Mouse (Mus musculus): Measurements from ENCODE around the gene Cadm1. TPM values are rescaled to one million over a fixed set of nuclear protein-coding genes. Genes with fewer than 3 reads are reported as not detected.

Gene Cadm1
- total and polyA plus RNA-seq, 3 experiments: 0.14 to 0.31 TPM; not detected in 1

DNA sequence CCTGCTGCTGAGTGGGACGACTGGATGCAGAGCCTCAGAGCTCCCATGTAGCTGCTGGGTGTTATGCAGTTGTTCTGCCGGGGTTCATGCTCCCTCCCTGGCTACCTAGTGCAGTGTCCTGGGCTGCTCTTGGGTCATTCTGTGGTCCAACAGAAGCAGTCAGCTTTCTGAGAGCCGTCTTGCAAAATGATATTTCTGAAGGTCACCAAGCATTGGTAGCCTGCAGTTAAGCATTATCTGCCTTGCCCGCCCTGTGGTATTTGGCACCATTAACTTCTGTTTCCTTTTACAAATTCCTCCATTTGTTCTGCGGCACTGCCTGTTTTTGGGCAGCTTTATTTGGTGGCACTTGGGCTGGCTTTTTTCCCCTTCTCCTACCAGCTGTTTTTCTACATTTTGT lies 42.2 kb downstream of the Cadm1 start:
- H3K79me2 ChIP-seq (ENCODE audit: control insufficient read depth, insufficient read depth, low read length, poor library complexity): no peaks in the 10 kb centered on the region
- H3K4me3 ChIP-seq (ENCODE audit: control insufficient read depth in 1 of 2, insufficient read depth in 1 of 2, low read depth in 2 of 2, low read length in 2 of 2): peak overlapping the region; percentile 65; a peak in 3 of 4 replicates
- DNase-seq (ENCODE audit: low read depth, low spot score): peak; percentile 40
- H3K27ac ChIP-seq (ENCODE audit: control insufficient read depth, low read depth, low read length): peak overlapping the region; percentile 5; the same call in 1 of the 2 replicates
- no peaks in the 10 kb centered on the region for H3K9me3 ChIP-seq (replicated peaks; ENCODE audit: insufficient read depth, low read length)
- TF ChIP-seq EP300 (IDR thresholded peaks at IDR 0.05; ENCODE audit: low read depth in 1 of 2, low read length in 2 of 2): peak; percentile 38 to 56; a peak in 3 of 4 replicates
- no peak for TF ChIP-seq POLR2AphosphoS2 (IDR thresholded peaks at IDR 0.05; ENCODE audit: low read length)
- peak; percentile 16; the same call in 1 of the 2 replicates for TF ChIP-seq TCF12 (IDR thresholded peaks at IDR 0.05; ENCODE audit: low read depth, low read length)
- no peaks in the 10 kb centered on the region for H3K27me3 ChIP-seq (ENCODE audit: control insufficient read depth in 1 of 2, insufficient read depth in 2 of 2, low read length in 2 of 2)
- peak overlapping the region; percentile 1; the same call in 1 of the 2 replicates for H3K9ac ChIP-seq (ENCODE audit: control insufficient read depth, low read depth, low read length, poor library complexity, severe bottlenecking)
- no peaks in the 10 kb centered on the region for H3K36me3 ChIP-seq (ENCODE audit: control insufficient read depth in 1 of 2, insufficient read depth in 2 of 2, low read length in 2 of 2)
- H3K4me1 ChIP-seq (ENCODE audit: control insufficient read depth in 1 of 2, insufficient read depth in 2 of 2, low read length in 2 of 2): peaks cover 0 to 14% of the 10 kb centered on the region in 2 experiments; a peak in 1 of 4 replicates

DNA sequence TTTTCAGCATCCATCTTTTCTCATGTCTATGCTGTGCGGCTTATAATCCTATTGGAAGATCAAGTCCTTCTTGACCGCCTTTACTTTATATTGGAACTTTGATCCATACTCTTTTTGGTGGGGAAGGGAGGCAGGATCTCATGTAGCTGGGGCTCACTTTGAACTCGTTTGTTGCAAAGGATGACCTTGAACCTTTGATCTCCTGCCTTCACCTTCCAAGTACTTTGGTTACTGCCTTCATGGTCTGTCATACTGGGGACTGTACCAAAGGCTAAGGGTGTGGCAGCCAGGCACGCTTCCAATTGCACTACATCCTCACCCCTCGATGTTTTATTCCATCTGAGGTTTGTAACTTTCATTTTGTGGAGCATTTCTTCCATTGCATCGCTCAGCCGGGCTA lies 43.5 kb downstream of the Cadm1 start:
- H3K4me3 ChIP-seq (ENCODE audit: control insufficient read depth in 1 of 2, insufficient read depth in 1 of 2, low read depth in 2 of 2, low read length in 2 of 2): no peak overlapping the region
- TF ChIP-seq KAT2A (conservative IDR thresholded peaks at IDR 0.05; ENCODE audit: low read depth, low read length) (no peak), USF1 (IDR thresholded peaks at IDR 0.05; ENCODE audit: low read depth, low read length) (no peak), TCF12 (IDR thresholded peaks at IDR 0.05; ENCODE audit: low read depth, low read length) (no peak), RCOR1 (IDR thresholded peaks at IDR 0.05; ENCODE audit: low read depth, low read length) (no peak), NELFE (IDR thresholded peaks at IDR 0.05; ENCODE audit: low read depth, low read length) (no peak), MAFK (IDR thresholded peaks at IDR 0.05; ENCODE audit: borderline replicate concordance, low read depth, low read length) (no peak), MEF2A (IDR thresholded peaks at IDR 0.05; ENCODE audit: extremely low read depth, insufficient replicate concordance, low read depth, low read length, poor library complexity, severe bottlenecking) (no peak), ZMIZ1 (IDR thresholded peaks at IDR 0.05; ENCODE audit: low read depth, low read length) (no peak), CHD2 (IDR thresholded peaks at IDR 0.05; ENCODE audit: low read length) (no peak), TAL1 (IDR thresholded peaks at IDR 0.05; ENCODE audit: low read length) (no peak), EP300 (IDR thresholded peaks at IDR 0.05; ENCODE audit: low read depth in 1 of 2, low read length in 2 of 2) (no peak)

DNA sequence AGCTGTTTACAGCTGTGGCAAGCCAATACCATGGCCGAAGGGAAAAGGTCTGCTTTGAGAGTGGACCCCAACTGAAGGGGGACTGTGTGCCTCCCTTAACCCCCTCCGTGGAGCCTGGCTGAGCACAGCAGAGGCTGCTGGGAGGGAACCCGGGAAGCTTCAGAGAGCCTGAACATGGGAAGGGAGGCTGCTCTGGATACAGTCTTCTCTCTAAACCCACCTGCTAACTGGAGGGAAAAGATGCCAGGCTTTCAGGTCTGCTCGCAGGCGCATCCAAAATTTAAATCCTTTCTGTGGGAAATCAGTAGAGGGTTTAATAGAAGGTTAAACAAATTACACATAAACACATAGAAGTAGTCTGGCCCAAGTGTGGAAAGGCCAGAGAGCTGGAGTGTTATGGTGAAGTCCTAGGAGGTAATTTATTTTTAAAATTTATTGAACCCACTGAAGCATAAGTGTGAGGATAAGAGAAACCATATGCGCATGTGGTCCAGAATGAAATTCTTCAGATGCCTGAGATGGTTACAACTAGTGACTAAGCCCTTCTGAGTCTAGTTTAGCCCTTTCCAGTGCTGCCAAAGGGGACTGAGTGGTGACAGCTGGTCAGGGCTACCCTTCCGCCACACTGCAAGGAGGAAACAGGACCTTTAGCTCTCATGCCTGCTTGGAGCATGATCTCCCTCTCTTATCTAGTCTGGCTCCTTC lies 44.9 kb downstream of the Cadm1 start:
- peaks cover 0 to 14% of the 10 kb centered on the region in 2 experiments; a peak in 1 of 4 replicates for H3K4me1 ChIP-seq (ENCODE audit: control insufficient read depth in 1 of 2, insufficient read depth in 2 of 2, low read length in 2 of 2)
- no peak overlapping the region for H3K4me3 ChIP-seq (ENCODE audit: control insufficient read depth in 1 of 2, insufficient read depth in 1 of 2, low read depth in 2 of 2, low read length in 2 of 2)
- H3K27ac ChIP-seq (ENCODE audit: control insufficient read depth, low read depth, low read length): no peak overlapping the region
- H3K9me3 ChIP-seq (replicated peaks; ENCODE audit: insufficient read depth, low read length): no peaks in the 10 kb centered on the region
- no peak for DNase-seq (ENCODE audit: low read depth, low spot score)
- H3K9ac ChIP-seq (ENCODE audit: control insufficient read depth, low read depth, low read length, poor library complexity, severe bottlenecking): no peak overlapping the region
- H3K36me3 ChIP-seq (ENCODE audit: control insufficient read depth in 1 of 2, insufficient read depth in 2 of 2, low read length in 2 of 2): no peaks in the 10 kb centered on the region
- H3K27me3 ChIP-seq (ENCODE audit: control insufficient read depth in 1 of 2, insufficient read depth in 2 of 2, low read length in 2 of 2): no peaks in the 10 kb centered on the region
- no peaks in the 10 kb centered on the region for H3K79me2 ChIP-seq (ENCODE audit: control insufficient read depth, insufficient read depth, low read length, poor library complexity)
- TF ChIP-seq MAZ (IDR thresholded peaks at IDR 0.05; ENCODE audit: low read depth, low read length) (no peak), ZNF384 (IDR thresholded peaks at IDR 0.05; ENCODE audit: low read depth, low read length) (no peak), USF1 (IDR thresholded peaks at IDR 0.05; ENCODE audit: low read depth, low read length) (no peak), SMC3 (IDR thresholded peaks at IDR 0.05; ENCODE audit: low read depth, low read length) (no peak), ZC3H11A (IDR thresholded peaks at IDR 0.05; ENCODE audit: low read depth, low read length) (no peak), ELF1 (IDR thresholded peaks at IDR 0.05; ENCODE audit: low read depth, low read length) (no peak), MXI1 (IDR thresholded peaks at IDR 0.05; ENCODE audit: low read depth, low read length) (no peak), CHD1 (IDR thresholded peaks at IDR 0.05; ENCODE audit: low read depth, low read length) (no peak), HCFC1 (IDR thresholded peaks at IDR 0.05; ENCODE audit: low read depth, low read length) (no peak), GATA1 (IDR thresholded peaks at IDR 0.05; ENCODE audit: low read depth, low read length) (no peak), UBTF (IDR thresholded peaks at IDR 0.05; ENCODE audit: borderline replicate concordance, insufficient read depth, low read depth, low read length) (no peak), NELFE (IDR thresholded peaks at IDR 0.05; ENCODE audit: low read depth, low read length) (no peak), TBP (IDR thresholded peaks at IDR 0.05; ENCODE audit: low read depth, low read length) (no peak), ZKSCAN1 (IDR thresholded peaks at IDR 0.05; ENCODE audit: low read depth, low read length) (no peak), TAL1 (IDR thresholded peaks at IDR 0.05; ENCODE audit: low read length) (no peak)

More for the DNA sequence above, 43.5 kb downstream of the Cadm1 start:
- Histone ChIP-seq H3K9me3 (replicated peaks; ENCODE audit: insufficient read depth, low read length) (no peaks in the 10 kb centered on the region), H3K9ac (ENCODE audit: control insufficient read depth, low read depth, low read length, poor library complexity, severe bottlenecking) (no peak overlapping the region), H3K4me1 (ENCODE audit: control insufficient read depth in 1 of 2, insufficient read depth in 2 of 2, low read length in 2 of 2) (peaks cover 0 to 14% of the 10 kb centered on the region in 2 experiments; a peak in 1 of 4 replicates), H3K36me3 (ENCODE audit: control insufficient read depth in 1 of 2, insufficient read depth in 2 of 2, low read length in 2 of 2) (no peaks in the 10 kb centered on the region), H3K27ac (ENCODE audit: control insufficient read depth, low read depth, low read length) (no peak overlapping the region), H3K79me2 (ENCODE audit: control insufficient read depth, insufficient read depth, low read length, poor library complexity) (no peaks in the 10 kb centered on the region), H3K27me3 (ENCODE audit: control insufficient read depth in 1 of 2, insufficient read depth in 2 of 2, low read length in 2 of 2) (no peaks in the 10 kb centered on the region)
- no peak for DNase-seq (ENCODE audit: low read depth, low spot score)
